Mouse (Mus musculus): ENCODE results near the gene OR5BS1P. TPM values are rescaled to one million over a fixed set of nuclear protein-coding genes. Genes with fewer than 3 reads are reported as not detected.

The OR5BS1P gene
- polyA plus RNA-seq, 1 experiment from 2014 or later = not detected

DNA sequence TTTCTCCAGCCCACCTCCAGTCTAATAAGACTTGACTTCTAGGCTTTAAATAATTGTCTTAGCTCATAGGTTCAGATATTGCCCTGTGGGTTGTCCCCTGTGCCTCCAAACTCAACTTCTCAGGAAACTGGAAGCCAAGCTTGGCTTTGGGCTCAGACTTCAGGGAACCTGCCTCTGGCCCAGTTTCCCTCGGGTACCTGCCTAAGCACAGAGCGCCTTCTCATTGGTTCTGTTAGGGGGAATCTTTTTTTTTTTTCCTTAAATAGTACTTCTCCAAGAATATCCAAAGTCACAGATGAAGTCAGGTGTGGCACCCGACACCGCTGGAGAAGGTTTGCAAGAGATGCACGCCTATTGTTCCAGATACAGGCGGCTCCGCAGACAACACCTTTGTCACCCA, 17.4 kb upstream of the OR5BS1P start, which contains the start of gene Olfr281:
Gene Olfr281 (plus strand): TSS at position 301 of the 400 bp plus-strand sequence.
- Histone ChIP-seq H3K9ac (replicated peaks; ENCODE audit: low read length) (no peak within 1 kb of the TSS), H3K27me3 (ENCODE audit: control insufficient read depth, insufficient read depth, low read length) (no peaks in the 10 kb centered on the region), H3K36me3 (replicated peaks; ENCODE audit: control insufficient read depth, insufficient read depth, low read depth, low read length) (no peaks in the 10 kb centered on the region), H3K9me3 (replicated peaks; ENCODE audit: control insufficient read depth, low read length) (no peaks in the 10 kb centered on the region), H3K4me3 (ENCODE audit: low read depth, low read length) (no peak within 1 kb of the TSS), H3K4me2 (ENCODE audit: low read depth, low read length) (no peak within 1 kb of the TSS), H3K4me1 (ENCODE audit: control insufficient read depth, insufficient read depth, low read length) (no peaks in the 10 kb centered on the region), H3K27ac (replicated peaks; ENCODE audit: low read depth, low read length) (no peak within 1 kb of the TSS)
- 90% methylated on average over 7 of the region's 7 CpGs for WGBS
- ATAC-seq (replicated peaks; ENCODE audit: insufficient number of reproducible peaks, low FRiP score, low TSS enrichment, low read depth) (no peak), DNase-seq (ENCODE audit: low spot score) (no peak)

DNA sequence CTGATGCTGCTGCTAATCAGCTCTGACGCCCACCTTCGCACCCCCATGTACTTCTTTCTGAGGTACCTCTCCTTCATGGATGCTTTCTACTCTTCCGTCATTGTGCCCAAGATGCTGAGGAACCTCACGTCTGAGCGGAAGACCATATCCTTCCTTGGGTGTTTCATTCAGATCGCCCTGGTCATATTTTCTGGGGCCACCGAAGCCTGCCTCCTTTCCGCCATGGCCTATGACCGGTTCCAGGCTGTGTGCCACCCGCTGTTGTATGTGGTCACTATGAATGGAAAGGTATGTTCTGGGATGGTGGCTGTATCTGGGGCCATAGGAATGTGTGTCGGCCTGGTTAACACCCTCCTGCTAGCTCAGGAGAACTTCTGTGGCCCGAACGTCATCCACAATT, 1.8 kb downstream of the OR5BS1P start:
- H3K4me2 ChIP-seq (ENCODE audit: low read depth, low read length) = no peak overlapping the region
- no peak overlapping the region for H3K4me3 ChIP-seq (ENCODE audit: low read depth, low read length)
- no peak overlapping the region for H3K27ac ChIP-seq (replicated peaks; ENCODE audit: low read depth, low read length)
- DNase-seq (ENCODE audit: low spot score) (no peak), ATAC-seq (replicated peaks; ENCODE audit: insufficient number of reproducible peaks, low FRiP score, low TSS enrichment, low read depth) (no peak)
- WGBS = 88% methylated on average over 13 of the region's 13 CpGs
- no peaks in the 10 kb centered on the region for H3K9me3 ChIP-seq (replicated peaks; ENCODE audit: control insufficient read depth, low read length)
- H3K4me1 ChIP-seq (ENCODE audit: control insufficient read depth, insufficient read depth, low read length) = no peaks in the 10 kb centered on the region
- H3K9ac ChIP-seq (replicated peaks; ENCODE audit: low read length) = no peak overlapping the region
- H3K36me3 ChIP-seq (replicated peaks; ENCODE audit: control insufficient read depth, insufficient read depth, low read depth, low read length) = no peaks in the 10 kb centered on the region
- no peaks in the 10 kb centered on the region for H3K27me3 ChIP-seq (ENCODE audit: control insufficient read depth, insufficient read depth, low read length)

- H3K4me1 ChIP-seq (ENCODE audit: control insufficient read depth, insufficient read depth, low read length) = no peaks in the 10 kb centered on the region
- no peak overlapping the region for H3K27ac ChIP-seq (replicated peaks; ENCODE audit: low read depth, low read length)
- no peak overlapping the region for H3K4me3 ChIP-seq (ENCODE audit: low read depth, low read length)
- WGBS = 75% methylated on average over 10 of the region's 10 CpGs
- DNase-seq (ENCODE audit: low spot score) (no peak), ATAC-seq (replicated peaks; ENCODE audit: insufficient number of reproducible peaks, low FRiP score, low TSS enrichment, low read depth) (no peak)
- H3K36me3 ChIP-seq (replicated peaks; ENCODE audit: control insufficient read depth, insufficient read depth, low read depth, low read length) = no peaks in the 10 kb centered on the region
- H3K9me3 ChIP-seq (replicated peaks; ENCODE audit: control insufficient read depth, low read length) = no peaks in the 10 kb centered on the region
- H3K9ac ChIP-seq (replicated peaks; ENCODE audit: low read length) = no peak overlapping the region
- H3K27me3 ChIP-seq (ENCODE audit: control insufficient read depth, insufficient read depth, low read length) = no peaks in the 10 kb centered on the region
- H3K4me2 ChIP-seq (ENCODE audit: low read depth, low read length) = no peak overlapping the region
Measured at GRCm38 (mm10) chr15:98474958-98475357, 5.3 kb downstream of the OR5BS1P start.

DNA sequence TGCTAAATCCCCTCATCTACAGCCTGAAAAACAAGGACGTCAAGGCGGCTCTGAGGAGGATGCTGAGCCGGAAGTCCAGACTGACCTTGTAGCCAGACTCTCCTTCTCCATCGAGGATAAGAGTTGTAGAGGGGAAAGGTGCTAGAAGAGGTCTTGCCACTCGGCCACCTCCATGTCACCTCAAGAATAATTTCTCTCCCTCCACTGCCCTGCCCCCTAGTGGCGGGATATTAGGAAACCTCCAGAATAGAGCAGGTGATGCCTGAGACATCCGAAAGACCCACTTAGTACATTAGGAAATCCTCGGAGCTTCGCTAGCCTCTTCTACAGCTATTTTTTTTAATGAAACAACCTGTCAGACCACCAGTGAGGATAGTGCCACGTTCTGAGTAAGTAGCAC, 5.7 kb downstream of the OR5BS1P start:
- no peaks in the 10 kb centered on the region for H3K4me1 ChIP-seq (ENCODE audit: control insufficient read depth, insufficient read depth, low read length)
- 46% methylated on average over 10 of the region's 10 CpGs for WGBS
- no peaks in the 10 kb centered on the region for H3K9me3 ChIP-seq (replicated peaks; ENCODE audit: control insufficient read depth, low read length)
- H3K27ac ChIP-seq (replicated peaks; ENCODE audit: low read depth, low read length) = no peak overlapping the region
- no peak overlapping the region for H3K4me3 ChIP-seq (ENCODE audit: low read depth, low read length)
- DNase-seq (ENCODE audit: low spot score) (peak; percentile 58), ATAC-seq (replicated peaks; ENCODE audit: insufficient number of reproducible peaks, low FRiP score, low TSS enrichment, low read depth) (no peak)
- H3K27me3 ChIP-seq (ENCODE audit: control insufficient read depth, insufficient read depth, low read length) = no peaks in the 10 kb centered on the region
- no peak overlapping the region for H3K9ac ChIP-seq (replicated peaks; ENCODE audit: low read length)
- H3K4me2 ChIP-seq (ENCODE audit: low read depth, low read length) = no peak overlapping the region
- no peaks in the 10 kb centered on the region for H3K36me3 ChIP-seq (replicated peaks; ENCODE audit: control insufficient read depth, insufficient read depth, low read depth, low read length)

GRCm38 (mm10) chr15:98476281-98476680, 6.6 kb downstream of the OR5BS1P start:
- DNase-seq (ENCODE audit: low spot score) (no peak), ATAC-seq (replicated peaks; ENCODE audit: insufficient number of reproducible peaks, low FRiP score, low TSS enrichment, low read depth) (no peak)
- no peaks in the 10 kb centered on the region for H3K9me3 ChIP-seq (replicated peaks; ENCODE audit: control insufficient read depth, low read length)
- no peaks in the 10 kb centered on the region for H3K4me1 ChIP-seq (ENCODE audit: control insufficient read depth, insufficient read depth, low read length)
- no peak overlapping the region for H3K4me3 ChIP-seq (ENCODE audit: low read depth, low read length)
- H3K27me3 ChIP-seq (ENCODE audit: control insufficient read depth, insufficient read depth, low read length) = no peaks in the 10 kb centered on the region
- WGBS = 84% methylated on average over 5 of the region's 5 CpGs
- H3K36me3 ChIP-seq (replicated peaks; ENCODE audit: control insufficient read depth, insufficient read depth, low read depth, low read length) = no peaks in the 10 kb centered on the region
- no peak overlapping the region for H3K9ac ChIP-seq (replicated peaks; ENCODE audit: low read length)
- no peak overlapping the region for H3K27ac ChIP-seq (replicated peaks; ENCODE audit: low read depth, low read length)
- no peak overlapping the region for H3K4me2 ChIP-seq (ENCODE audit: low read depth, low read length)

- DNase-seq (ENCODE audit: low spot score) (no peak), ATAC-seq (replicated peaks; ENCODE audit: insufficient number of reproducible peaks, low FRiP score, low TSS enrichment, low read depth) (no peak)
- no peak overlapping the region for H3K27ac ChIP-seq (replicated peaks; ENCODE audit: low read depth, low read length)
- H3K27me3 ChIP-seq (ENCODE audit: control insufficient read depth, insufficient read depth, low read length) = no peaks in the 10 kb centered on the region
- no peaks in the 10 kb centered on the region for H3K36me3 ChIP-seq (replicated peaks; ENCODE audit: control insufficient read depth, insufficient read depth, low read depth, low read length)
- WGBS = 71% methylated on average over 7 of the region's 7 CpGs
- H3K9ac ChIP-seq (replicated peaks; ENCODE audit: low read length) = no peak overlapping the region
- H3K4me3 ChIP-seq (ENCODE audit: low read depth, low read length) = no peak overlapping the region
- H3K4me1 ChIP-seq (ENCODE audit: control insufficient read depth, insufficient read depth, low read length) = no peaks in the 10 kb centered on the region
- H3K4me2 ChIP-seq (ENCODE audit: low read depth, low read length) = no peak overlapping the region
- no peaks in the 10 kb centered on the region for H3K9me3 ChIP-seq (replicated peaks; ENCODE audit: control insufficient read depth, low read length)
Measured at GRCm38 (mm10) chr15:98479568-98480102, 9.9 kb downstream of the OR5BS1P start.

DNA sequence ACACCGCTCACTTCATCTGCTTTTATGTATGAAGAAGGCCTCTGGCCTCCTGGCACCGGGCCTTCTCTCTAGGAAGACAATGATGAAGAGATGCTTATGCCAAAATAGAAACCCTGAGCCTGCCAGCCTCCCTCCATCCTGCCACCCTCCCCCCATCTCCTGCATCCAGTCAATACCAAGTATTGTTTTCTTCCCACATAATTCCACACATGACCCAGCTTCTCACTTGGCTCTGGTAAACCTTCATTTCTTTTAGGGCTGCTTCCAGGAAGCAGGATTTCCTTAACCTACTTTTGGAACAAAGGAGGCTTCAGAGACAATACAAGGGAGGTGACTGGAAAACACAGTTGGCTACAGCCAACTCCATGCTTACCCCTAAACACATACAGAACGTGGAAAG, 13.0 kb downstream of the OR5BS1P start, which contains the start of gene Lalba:
Gene Lalba (minus strand): TSS at position 21 of the 400 bp plus-strand sequence.
- DNase-seq (ENCODE audit: low spot score) (no peak), ATAC-seq (replicated peaks; ENCODE audit: insufficient number of reproducible peaks, low FRiP score, low TSS enrichment, low read depth) (no peak)
- WGBS = 67% methylated on average over 3 of the region's 3 CpGs
- no peaks in the 10 kb centered on the region for H3K36me3 ChIP-seq (replicated peaks; ENCODE audit: control insufficient read depth, insufficient read depth, low read depth, low read length)
- no peak within 1 kb of the TSS for H3K4me3 ChIP-seq (ENCODE audit: low read depth, low read length)
- no peaks in the 10 kb centered on the region for H3K27me3 ChIP-seq (ENCODE audit: control insufficient read depth, insufficient read depth, low read length)
- no peak within 1 kb of the TSS for H3K9ac ChIP-seq (replicated peaks; ENCODE audit: low read length)
- no peaks in the 10 kb centered on the region for H3K4me1 ChIP-seq (ENCODE audit: control insufficient read depth, insufficient read depth, low read length)
- no peak within 1 kb of the TSS for H3K27ac ChIP-seq (replicated peaks; ENCODE audit: low read depth, low read length)
- H3K4me2 ChIP-seq (ENCODE audit: low read depth, low read length) = no peak within 1 kb of the TSS
- H3K9me3 ChIP-seq (replicated peaks; ENCODE audit: control insufficient read depth, low read length) = no peaks in the 10 kb centered on the region

- Histone ChIP-seq H3K27me3 (ENCODE audit: control insufficient read depth, insufficient read depth, low read length) (no peaks in the 10 kb centered on the region), H3K4me3 (ENCODE audit: low read depth, low read length) (no peak overlapping the region), H3K4me1 (ENCODE audit: control insufficient read depth, insufficient read depth, low read length) (no peaks in the 10 kb centered on the region), H3K9ac (replicated peaks; ENCODE audit: low read length) (no peak overlapping the region), H3K9me3 (replicated peaks; ENCODE audit: control insufficient read depth, low read length) (no peaks in the 10 kb centered on the region), H3K4me2 (ENCODE audit: low read depth, low read length) (no peak overlapping the region), H3K27ac (replicated peaks; ENCODE audit: low read depth, low read length) (no peak overlapping the region), H3K36me3 (replicated peaks; ENCODE audit: control insufficient read depth, insufficient read depth, low read depth, low read length) (no peaks in the 10 kb centered on the region)
- DNase-seq (ENCODE audit: low spot score) (no peak), ATAC-seq (replicated peaks; ENCODE audit: insufficient number of reproducible peaks, low FRiP score, low TSS enrichment, low read depth) (no peak)
- WGBS = 70% methylated on average over 18 of the region's 18 CpGs
Measured at GRCm38 (mm10) chr15:98483907-98484886, 14.5 kb downstream of the OR5BS1P start.

Measured in embryonic facial prominence, embryonic 11.5 days (tissue).